Mouse (Mus musculus) fat pad, adult 2 months (tissue): ENCODE measurements around the gene Hdac5.
A peak's percentile ranks its signal among the peaks of the same experiment; 100 is the strongest.

Source experiments
- DNase-seq: peaks from one replicate; pipeline ENCODE4 v3.0.0-alpha.2; 2011; ENCODE audit warnings: low read depth, low spot score; ENCODE audit errors: extremely low read depth

The Hdac5 gene

DNA sequence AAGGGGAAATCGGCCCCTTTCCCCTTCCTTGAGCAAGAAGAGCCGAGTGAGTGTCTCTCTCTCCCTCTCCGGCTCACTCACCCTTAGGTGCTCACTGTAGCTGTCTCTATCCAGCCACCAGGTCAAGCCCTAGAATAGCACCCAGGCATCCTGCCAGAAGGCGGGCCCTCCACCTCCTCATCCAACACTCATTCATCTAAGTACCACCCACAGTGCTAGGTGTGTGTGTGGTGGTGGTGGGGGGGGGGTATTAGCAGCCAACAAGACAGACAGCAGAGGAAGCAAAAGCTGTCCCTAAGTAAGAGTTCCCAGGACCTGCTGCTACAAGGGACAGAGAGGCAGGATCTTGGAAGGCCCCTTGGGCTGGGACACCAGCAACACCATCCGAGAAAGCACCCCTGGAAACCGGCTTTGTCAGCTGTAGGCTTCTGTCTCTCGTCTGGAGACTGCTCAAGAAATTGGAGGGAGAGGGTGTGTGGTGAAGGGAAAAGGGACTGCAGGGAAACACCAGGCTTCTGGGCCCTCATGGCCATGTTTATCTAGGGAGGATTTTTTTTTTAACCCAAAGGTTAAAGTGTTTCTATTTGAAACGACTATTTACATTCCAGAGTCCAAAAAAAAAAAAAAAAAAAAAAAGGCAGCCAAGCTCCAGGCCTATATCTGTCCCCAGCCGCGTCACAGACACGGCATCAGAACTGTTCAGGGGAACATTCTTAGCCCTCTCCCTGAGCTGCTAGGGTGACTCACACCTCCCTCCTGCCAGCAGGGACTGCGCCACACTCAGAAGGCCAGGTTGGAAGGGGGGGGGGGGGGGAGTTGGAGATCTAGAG is 13.7 kb downstream of the Hdac5 start:
- no peak for DNase-seq

DNA sequence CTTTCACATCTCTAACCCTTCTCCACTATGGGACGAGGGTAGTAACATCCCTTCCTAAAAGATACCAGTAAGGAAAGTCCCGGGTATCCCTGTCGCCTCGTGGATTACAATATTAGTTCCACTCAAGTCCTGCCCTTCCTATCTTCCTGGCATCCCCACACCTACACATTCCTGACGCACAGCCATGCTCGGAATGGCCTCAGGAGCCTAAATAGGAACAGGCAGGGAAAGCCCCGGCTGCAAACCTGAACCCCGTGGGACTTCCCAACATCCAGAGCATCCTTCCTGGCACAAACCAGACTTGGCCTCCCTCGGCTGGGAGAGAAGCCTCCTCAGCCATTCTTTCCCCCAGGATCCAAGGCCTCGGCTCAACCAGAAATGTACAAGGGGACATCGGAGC is 14.5 kb downstream of the Hdac5 start:
- DNase-seq, result no peak

GRCm38 (mm10) chr11:102214430-102215156 is 15.4 kb downstream of the Hdac5 start:
- no peak for DNase-seq

- DNase-seq, result peak; percentile 72
These were observed 18.0 kb downstream of the Hdac5 start for GRCm38 (mm10) chr11:102211936-102212341.

- no peak for DNase-seq
These were observed 19.0 kb downstream of the Hdac5 start for GRCm38 (mm10) chr11:102211011-102211410.

DNA sequence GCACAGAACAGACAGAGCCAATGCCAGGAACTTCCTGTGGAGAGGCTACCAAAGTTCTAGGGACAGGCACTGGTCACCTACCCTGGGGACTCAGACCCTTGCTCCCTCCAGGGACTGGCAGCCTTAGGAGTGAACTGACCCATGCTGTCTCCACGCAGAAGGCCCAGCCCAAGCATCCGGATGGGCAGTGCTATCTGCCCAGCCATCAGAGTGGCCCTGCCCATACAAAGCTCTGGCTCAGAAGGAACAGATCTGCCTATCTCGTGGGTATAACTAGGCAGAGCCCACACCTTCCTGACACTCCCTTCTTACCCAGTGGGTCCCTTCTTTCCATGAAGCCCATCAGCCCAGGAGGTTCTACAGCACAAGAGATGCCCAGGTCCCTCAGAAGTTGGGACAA is 19.8 kb downstream of the Hdac5 start:
- no peak for DNase-seq

GRCm38 (mm10) chr11:102209742-102210141 is 20.2 kb downstream of the Hdac5 start:
- DNase-seq, result no peak

- DNase-seq, result no peak
These were observed 21.1 kb downstream of the Hdac5 start for GRCm38 (mm10) chr11:102208846-102209245.

DNA sequence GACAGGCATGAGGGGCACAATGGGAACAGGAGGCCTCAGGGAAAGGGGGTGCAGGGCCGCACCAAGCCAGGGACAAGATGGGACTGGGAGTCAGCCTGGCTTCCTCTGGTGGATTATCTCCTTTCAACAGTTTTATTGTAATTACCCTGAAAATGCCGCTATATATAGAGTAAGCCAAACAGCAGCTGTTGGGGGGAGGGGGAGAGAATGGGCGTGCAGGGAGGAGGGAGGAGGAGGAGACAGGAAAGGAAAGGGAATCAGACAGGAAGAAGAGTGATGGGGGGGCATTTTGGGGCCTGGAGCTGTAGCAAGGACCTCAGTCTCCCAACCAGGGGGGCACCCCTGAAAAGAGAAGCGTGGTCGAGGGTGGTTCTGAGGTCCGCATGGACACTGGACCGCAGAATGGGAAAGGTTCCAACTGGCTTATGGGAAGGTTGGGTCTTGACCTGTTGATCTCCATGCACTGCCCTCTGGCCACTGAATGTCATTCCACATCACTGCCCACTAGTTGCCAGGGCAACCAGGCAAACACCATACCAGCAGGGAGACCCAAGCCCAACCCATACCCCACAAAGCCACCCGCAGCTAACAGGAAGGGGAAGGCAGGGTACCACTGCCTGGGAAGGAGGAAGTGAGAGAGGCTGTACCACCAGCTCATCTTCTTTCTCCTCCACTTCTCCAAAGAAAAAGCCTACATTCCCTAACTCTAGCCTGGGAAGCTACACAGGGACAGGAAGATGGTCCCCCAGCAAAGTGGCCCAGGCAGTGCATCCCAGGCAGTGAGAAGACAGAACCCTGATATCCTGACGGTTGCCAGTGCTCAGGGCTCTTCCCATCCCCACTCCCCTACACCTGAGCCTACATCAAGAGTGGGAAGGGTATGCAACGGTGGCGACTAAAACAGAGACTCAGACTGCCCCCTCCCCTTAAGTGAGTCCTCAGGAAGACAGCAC is 21.9 kb downstream of the Hdac5 start:
- DNase-seq, result no peak

DNA sequence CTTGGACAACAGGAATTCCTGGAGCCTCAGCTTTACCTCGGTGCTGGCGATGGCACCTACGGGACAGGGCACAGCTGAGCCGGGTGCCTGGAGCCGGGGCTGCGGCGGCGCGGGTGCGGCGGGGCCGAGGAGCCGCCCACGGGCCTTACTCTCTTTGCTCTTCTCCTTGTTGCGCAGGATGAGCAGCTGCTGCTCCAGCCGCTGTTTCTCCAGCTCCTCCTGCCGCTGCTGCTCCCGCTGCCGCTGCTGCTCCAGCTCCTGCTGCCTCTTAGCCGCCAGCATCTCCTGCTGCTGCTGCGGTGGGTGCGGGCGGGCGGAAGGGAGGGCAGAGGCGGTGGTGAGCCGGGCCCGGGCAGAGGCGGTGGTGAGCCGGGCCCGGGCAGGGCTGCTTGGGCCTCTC is 23.5 kb downstream of the Hdac5 start:
- DNase-seq, result no peak

GRCm38 (mm10) chr11:102201408-102201821 is 28.6 kb downstream of the Hdac5 start:
- no peak for DNase-seq

- no peak for DNase-seq
These were observed 30.1 kb downstream of the Hdac5 start for GRCm38 (mm10) chr11:102199856-102200255.

GRCm38 (mm10) chr11:102198245-102198644 is 31.7 kb downstream of the Hdac5 start:
- DNase-seq, result no peak

- DNase-seq, result no peak
These were observed 33.8 kb downstream of the Hdac5 start for GRCm38 (mm10) chr11:102196018-102196797.

GRCm38 (mm10) chr11:102193657-102194440 is 36.1 kb downstream of the Hdac5 start:
- DNase-seq, result no peak

- no peak for DNase-seq
These were observed 39.1 kb downstream of the Hdac5 start for GRCm38 (mm10) chr11:102190848-102191247.

- no peak for DNase-seq
These were observed 40.2 kb downstream of the Hdac5 start, which contains the start of gene G6pc3 for GRCm38 (mm10) chr11:102189461-102190436. G6pc3 (plus strand) TSS chr11:102189620.

GRCm38 (mm10) chr11:102188980-102189379 is 41.0 kb downstream of the Hdac5 start:
- no peak for DNase-seq
